Mouse (Mus musculus): Measurements from ENCODE around the gene Eef1a1. TPM values are rescaled to one million over a fixed set of nuclear protein-coding genes. Genes with fewer than 3 reads are reported as not detected.
"Not testable (repeated sequence)": the region's sequence is repeated elsewhere in the genome, so short reads cannot be mapped to it uniquely, and the experiment has no call there.

Gene Eef1a1
- polyA plus RNA-seq, 1 experiment from 2014 or later = 4,240 TPM

GRCm38 (mm10) chr9:78521689-78522088 is 32.7 kb upstream of the Eef1a1 start:
- 0 out of 2 replicates have a peak, but pooled peaks have one; percentile 2 for ATAC-seq (ENCODE audit: insufficient read depth, low FRiP score, low read depth)
- Histone ChIP-seq H3K4me3 (replicated peaks) (peak overlapping the region; percentile 46), H3K4me1 (peaks cover 8% of the 10 kb centered on the region), H3K9ac (no peak overlapping the region), H3K4me2 (peak overlapping the region; percentile 92), H3K27ac (no peak overlapping the region), H3K36me3 (no peaks in the 10 kb centered on the region), H3K27me3 (replicated peaks) (no peaks in the 10 kb centered on the region), H3K9me3 (no peaks in the 10 kb centered on the region)
- WGBS = 24% methylated on average over 14 of the region's 14 CpGs

- peak; percentile 41; the same call in 1 of the 2 replicates for ATAC-seq (ENCODE audit: insufficient read depth, low FRiP score, low read depth)
- no peaks in the 10 kb centered on the region for H3K9me3 ChIP-seq
- no peaks in the 10 kb centered on the region for H3K27me3 ChIP-seq (replicated peaks)
- peak overlapping the region; percentile 46 for H3K4me3 ChIP-seq (replicated peaks)
- peaks cover 8% of the 10 kb centered on the region for H3K4me1 ChIP-seq
- WGBS = 3% methylated on average over 40 of the region's 40 CpGs
- H3K27ac ChIP-seq = peak overlapping the region; percentile 61; the same call in 1 of the 2 replicates
- no peaks in the 10 kb centered on the region for H3K36me3 ChIP-seq
- peak overlapping the region; percentile 6; the same call in 1 of the 2 replicates for H3K9ac ChIP-seq
- H3K4me2 ChIP-seq = peak overlapping the region; percentile 92
Observed at GRCm38 (mm10) chr9:78520780-78521601, 32.0 kb upstream of the Eef1a1 start.

GRCm38 (mm10) chr9:78520127-78520779 is 31.3 kb upstream of the Eef1a1 start:
- peak overlapping the region; percentile 61; the same call in 1 of the 2 replicates for H3K27ac ChIP-seq
- H3K4me1 ChIP-seq = peaks cover 8% of the 10 kb centered on the region
- 4% methylated on average over 15 of the region's 15 CpGs for WGBS
- peak overlapping the region; percentile 92 for H3K4me2 ChIP-seq
- no peaks in the 10 kb centered on the region for H3K9me3 ChIP-seq
- H3K27me3 ChIP-seq (replicated peaks) = no peaks in the 10 kb centered on the region
- H3K9ac ChIP-seq = peak overlapping the region; percentile 6; the same call in 1 of the 2 replicates
- peak; percentile 76; the same call in 1 of the 2 replicates for ATAC-seq (ENCODE audit: insufficient read depth, low FRiP score, low read depth)
- peak overlapping the region; percentile 46 for H3K4me3 ChIP-seq (replicated peaks)
- no peaks in the 10 kb centered on the region for H3K36me3 ChIP-seq

- not testable (repeated sequence) for H3K4me3 ChIP-seq (replicated peaks); H3K36me3 ChIP-seq; H3K4me2 ChIP-seq; H3K4me1 ChIP-seq; H3K9me3 ChIP-seq; ATAC-seq (ENCODE audit: insufficient read depth, low FRiP score, low read depth); H3K27me3 ChIP-seq (replicated peaks); H3K27ac ChIP-seq; H3K9ac ChIP-seq
- WGBS = 76% methylated on average over 3 of the region's 3 CpGs
Observed at GRCm38 (mm10) chr9:78517237-78517636, 28.3 kb upstream of the Eef1a1 start.

- Histone ChIP-seq H3K27me3 (replicated peaks) (no peaks in the 10 kb centered on the region), H3K36me3 (no peaks in the 10 kb centered on the region), H3K9me3 (no peaks in the 10 kb centered on the region), H3K4me3 (replicated peaks) (no peak overlapping the region), H3K4me2 (no peak overlapping the region), H3K27ac (no peak overlapping the region), H3K4me1 (peaks cover 6% of the 10 kb centered on the region; the same call in 1 of the 2 replicates), H3K9ac (no peak overlapping the region)
- ATAC-seq (ENCODE audit: insufficient read depth, low FRiP score, low read depth) = peak; percentile 82; the same call in 1 of the 2 replicates
- WGBS = 76% methylated on average over 3 of the region's 3 CpGs
Observed at GRCm38 (mm10) chr9:78516125-78516524, 27.2 kb upstream of the Eef1a1 start.

GRCm38 (mm10) chr9:78514681-78515080 is 25.7 kb upstream of the Eef1a1 start:
- ATAC-seq (ENCODE audit: insufficient read depth, low FRiP score, low read depth) = no peak
- Histone ChIP-seq H3K4me2 (no peak overlapping the region), H3K4me1 (no peaks in the 10 kb centered on the region), H3K27me3 (replicated peaks) (no peaks in the 10 kb centered on the region), H3K27ac (no peak overlapping the region), H3K9ac (no peak overlapping the region), H3K36me3 (no peaks in the 10 kb centered on the region), H3K4me3 (replicated peaks) (no peak overlapping the region), H3K9me3 (no peaks in the 10 kb centered on the region)
- WGBS = 78% methylated on average over 4 of the region's 4 CpGs

- 61% methylated on average over 6 of the region's 6 CpGs for WGBS
- no peaks in the 10 kb centered on the region for H3K27me3 ChIP-seq (replicated peaks)
- no peaks in the 10 kb centered on the region for H3K36me3 ChIP-seq
- H3K9ac ChIP-seq = no peak overlapping the region
- ATAC-seq (ENCODE audit: insufficient read depth, low FRiP score, low read depth) = no peak
- no peak overlapping the region for H3K27ac ChIP-seq
- no peaks in the 10 kb centered on the region for H3K4me1 ChIP-seq
- H3K4me3 ChIP-seq (replicated peaks) = no peak overlapping the region
- no peaks in the 10 kb centered on the region for H3K9me3 ChIP-seq
- no peak overlapping the region for H3K4me2 ChIP-seq
Observed at GRCm38 (mm10) chr9:78513776-78514500, 25.0 kb upstream of the Eef1a1 start.

- Histone ChIP-seq H3K27me3 (replicated peaks) (no peaks in the 10 kb centered on the region), H3K36me3 (no peaks in the 10 kb centered on the region), H3K27ac (no peak overlapping the region), H3K9ac (no peak overlapping the region), H3K9me3 (no peaks in the 10 kb centered on the region), H3K4me2 (no peak overlapping the region), H3K4me3 (replicated peaks) (no peak overlapping the region), H3K4me1 (no peaks in the 10 kb centered on the region)
- no peak for ATAC-seq (ENCODE audit: insufficient read depth, low FRiP score, low read depth)
- WGBS = 89% methylated on average over 5 of the region's 5 CpGs
Observed at GRCm38 (mm10) chr9:78511705-78512104, 22.8 kb upstream of the Eef1a1 start.

GRCm38 (mm10) chr9:78508106-78508786 is 19.3 kb upstream of the Eef1a1 start:
- Histone ChIP-seq H3K27ac (no peak overlapping the region), H3K9me3 (no peaks in the 10 kb centered on the region), H3K4me1 (no peaks in the 10 kb centered on the region), H3K36me3 (no peaks in the 10 kb centered on the region), H3K27me3 (replicated peaks) (no peaks in the 10 kb centered on the region), H3K4me3 (replicated peaks) (no peak overlapping the region), H3K9ac (no peak overlapping the region), H3K4me2 (no peak overlapping the region)
- 77% methylated on average over 16 of the region's 16 CpGs for WGBS
- no peak for ATAC-seq (ENCODE audit: insufficient read depth, low FRiP score, low read depth)

GRCm38 (mm10) chr9:78506722-78507077 is 17.7 kb upstream of the Eef1a1 start:
- no peaks in the 10 kb centered on the region for H3K36me3 ChIP-seq
- H3K27me3 ChIP-seq (replicated peaks) = no peaks in the 10 kb centered on the region
- H3K4me3 ChIP-seq (replicated peaks) = no peak overlapping the region
- no peak overlapping the region for H3K27ac ChIP-seq
- H3K4me1 ChIP-seq = no peaks in the 10 kb centered on the region
- 73% methylated on average over 7 of the region's 7 CpGs for WGBS
- no peaks in the 10 kb centered on the region for H3K9me3 ChIP-seq
- no peak overlapping the region for H3K9ac ChIP-seq
- ATAC-seq (ENCODE audit: insufficient read depth, low FRiP score, low read depth) = no peak
- H3K4me2 ChIP-seq = no peak overlapping the region

GRCm38 (mm10) chr9:78506002-78506721 is 17.2 kb upstream of the Eef1a1 start:
- H3K9me3 ChIP-seq = no peaks in the 10 kb centered on the region
- no peaks in the 10 kb centered on the region for H3K4me1 ChIP-seq
- no peaks in the 10 kb centered on the region for H3K36me3 ChIP-seq
- ATAC-seq (ENCODE audit: insufficient read depth, low FRiP score, low read depth) = peak; percentile 71; the same call in 1 of the 2 replicates
- no peak overlapping the region for H3K27ac ChIP-seq
- H3K9ac ChIP-seq = no peak overlapping the region
- 39% methylated on average over 11 of the region's 11 CpGs for WGBS
- no peaks in the 10 kb centered on the region for H3K27me3 ChIP-seq (replicated peaks)
- no peak overlapping the region for H3K4me3 ChIP-seq (replicated peaks)
- no peak overlapping the region for H3K4me2 ChIP-seq
